Mouse (Mus musculus) cerebellum, adult 2 months (tissue): ENCODE results near the gene Tspan14.

Experiments
- CTCF ChIP-seq: fragments of 200-500 bp; IDR thresholded peaks from 2 replicates; pipeline ENCODE4 v1.5.1; 2011; ENCODE audit warnings: low read depth, mild to moderate bottlenecking, control low read depth, low read length, moderate library complexity, borderline replicate concordance; ENCODE audit not compliant: insufficient read depth
- POLR2A ChIP-seq: fragments of 200-500 bp; IDR thresholded peaks from 2 replicates; pipeline ENCODE4 v1.6.1; 2011; ENCODE audit warnings: low read length, control low read depth, borderline replicate concordance; ENCODE audit not compliant: insufficient read depth

GRCm38 (mm10) chr14:40996171-40996570 lies 29.6 kb upstream of the Tspan14 start:
- no peak for TF ChIP-seq CTCF
- no peak for TF ChIP-seq POLR2A
